Mouse (Mus musculus) megakaryocyte, embryonic 14.5 days (primary cell): Measurements from ENCODE around the gene Gm42417. TPM values are rescaled to one million over a fixed set of nuclear protein-coding genes. Genes with fewer than 3 reads are reported as not detected.
A peak's percentile ranks its signal among the peaks of the same experiment; 100 is the strongest.
"Not testable (repeated sequence)": the region's sequence is repeated elsewhere in the genome, so short reads cannot be mapped to it uniquely, and the experiment has no call there.

Source experiments
- H3K27me3 ChIP-seq: replicated peaks from 2 replicates; pipeline ENCODE3; 2012; ENCODE audit warnings: inconsistent platforms
- H3K36me3 ChIP-seq: replicated peaks from 2 replicates; pipeline ENCODE3; 2012; ENCODE audit warnings: low read length, inconsistent platforms, mixed read lengths
- H3K4me1 ChIP-seq: 2 replicates; pipeline ENCODE4 v1.6.1; 2012; ENCODE audit warnings: inconsistent platforms
- H3K4me3 ChIP-seq: replicated peaks from 2 replicates; pipeline ENCODE3; 2012; ENCODE audit warnings: moderate library complexity, mild to moderate bottlenecking, inconsistent platforms
- H3K9me3 ChIP-seq: 2 replicates; pipeline ENCODE4 v1.6.1; 2012; ENCODE audit warnings: inconsistent platforms
- FLI1 ChIP-seq: IDR thresholded peaks from 2 replicates; pipeline ENCODE4 v1.6.1; 2012; ENCODE audit warnings: low read length, inconsistent platforms, mixed read lengths
- GATA1 ChIP-seq: IDR thresholded peaks from 3 replicates; pipeline ENCODE4 v1.6.1; 2012; ENCODE audit warnings: mixed read lengths, low read length, inconsistent platforms, borderline replicate concordance
- polyA plus RNA-seq: library from polyadenylated mRNA; stranded (reverse); fragments of >175 nt; gene quantifications from 2 replicates; pipeline ENCODE4 v1.2.3, GENCODE M21; 2012; ENCODE audit warnings: low replicate concordance; ENCODE audit not compliant: insufficient read depth

The Gm42417 gene
- polyA plus RNA-seq, 1 experiment, result not detected

GRCm38 (mm10) chr1:36547981-36548598 is 8.9 kb upstream of the Gm42417 start:
- Histone ChIP-seq H3K27me3 (peaks cover 41% of the 10 kb centered on the region), H3K36me3 (peaks cover 42% of the 10 kb centered on the region), H3K9me3 (no peaks in the 10 kb centered on the region), H3K4me3 (no peak overlapping the region), H3K4me1 (peaks cover 25% of the 10 kb centered on the region)
- no peak for TF ChIP-seq GATA1
- no peak for TF ChIP-seq FLI1

GRCm38 (mm10) chr1:36546888-36547471 is 7.8 kb upstream of the Gm42417 start, which contains the start of gene Ankrd39:
Ankrd39 (minus strand) TSS chr1:36547445.
- Histone ChIP-seq H3K27me3 (peaks cover 30% of the 10 kb centered on the region), H3K4me1 (peaks cover 20% of the 10 kb centered on the region), H3K36me3 (peaks cover 42% of the 10 kb centered on the region), H3K9me3 (no peaks in the 10 kb centered on the region), H3K4me3 (peak within 1 kb of the TSS; percentile 98)
- TF ChIP-seq GATA1, result no peak
- no peak for TF ChIP-seq FLI1

DNA sequence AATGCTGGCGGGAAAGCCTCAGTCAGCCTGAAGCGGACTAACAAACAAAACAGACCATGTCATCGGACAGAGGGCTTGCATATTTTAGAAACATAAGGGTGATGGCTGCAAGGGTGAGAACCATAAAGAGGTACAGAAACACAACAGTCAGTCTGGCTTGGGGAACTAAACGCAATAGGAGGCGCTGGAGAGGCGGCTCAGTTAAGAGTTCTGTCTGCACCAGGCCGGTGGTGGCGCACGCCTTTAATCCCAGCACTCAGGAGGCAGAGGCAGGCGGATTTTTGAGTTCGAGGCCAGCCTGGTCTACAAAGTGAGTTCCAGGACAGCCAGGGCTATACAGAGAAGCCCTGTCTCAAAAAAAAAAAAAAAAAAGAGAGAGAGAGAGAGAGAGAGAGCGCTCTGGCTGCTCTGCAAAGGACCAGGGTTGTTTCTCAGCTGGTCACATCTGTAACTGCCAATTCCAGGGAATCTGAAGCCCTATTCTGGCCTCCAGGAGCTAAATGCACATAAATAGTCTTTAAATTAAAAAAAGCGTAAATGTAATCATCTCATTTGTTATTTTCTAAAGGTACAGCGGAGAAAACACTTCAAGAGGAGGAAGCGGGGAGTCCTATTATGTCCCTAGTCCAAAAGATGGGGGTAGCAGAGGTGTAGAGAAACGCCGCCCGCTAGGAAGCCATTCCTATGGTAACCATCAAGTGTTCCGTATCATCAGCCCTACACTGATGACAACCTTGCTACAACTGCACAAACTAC is 6.8 kb upstream of the Gm42417 start:
- Histone ChIP-seq H3K27me3 (peaks cover 24% of the 10 kb centered on the region), H3K36me3 (peaks cover 44% of the 10 kb centered on the region), H3K9me3 (no peaks in the 10 kb centered on the region), H3K4me3 (peak overlapping the region; percentile 98), H3K4me1 (peaks cover 20% of the 10 kb centered on the region)
- no peak for TF ChIP-seq GATA1

DNA sequence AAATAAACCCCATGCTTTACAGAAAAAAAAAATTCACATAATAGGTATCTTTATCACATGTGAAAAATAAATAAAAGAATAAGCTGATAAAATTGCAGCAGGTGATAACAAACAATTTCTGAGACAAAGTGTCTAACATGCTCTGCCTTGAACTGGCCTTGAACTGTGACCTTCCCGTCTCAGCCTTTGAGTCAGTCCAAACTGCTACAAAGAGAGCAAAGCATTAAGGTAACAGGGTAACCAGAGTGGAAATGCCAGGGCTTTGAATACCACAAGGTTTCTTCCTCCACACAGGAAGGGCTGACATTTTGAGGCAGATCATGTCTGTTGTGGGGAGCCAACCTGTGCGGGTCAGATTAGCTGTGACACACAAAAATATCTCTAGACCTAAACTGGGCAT is 6.2 kb upstream of the Gm42417 start:
- Histone ChIP-seq H3K36me3 (peaks cover 49% of the 10 kb centered on the region), H3K4me3 (no peak overlapping the region), H3K9me3 (no peaks in the 10 kb centered on the region), H3K27me3 (peaks cover 18% of the 10 kb centered on the region), H3K4me1 (peaks cover 20% of the 10 kb centered on the region)
- TF ChIP-seq FLI1 (no peak), GATA1 (no peak)

- H3K4me1 ChIP-seq, result peaks cover 20% of the 10 kb centered on the region
- peaks cover 62% of the 10 kb centered on the region for H3K36me3 ChIP-seq
- no peak overlapping the region for H3K4me3 ChIP-seq
- TF ChIP-seq GATA1 (no peak), FLI1 (no peak)
- no peaks in the 10 kb centered on the region for H3K27me3 ChIP-seq
- H3K9me3 ChIP-seq, result no peaks in the 10 kb centered on the region
These were observed 3.7 kb upstream of the Gm42417 start for GRCm38 (mm10) chr1:36542925-36543324.

GRCm38 (mm10) chr1:36541844-36542243 is 2.6 kb upstream of the Gm42417 start:
- Histone ChIP-seq H3K36me3 (peaks cover 67% of the 10 kb centered on the region), H3K4me1 (peaks cover 14% of the 10 kb centered on the region), H3K27me3 (no peaks in the 10 kb centered on the region), H3K4me3 (no peak overlapping the region), H3K9me3 (no peaks in the 10 kb centered on the region)
- TF ChIP-seq FLI1 (no peak), GATA1 (no peak)

DNA sequence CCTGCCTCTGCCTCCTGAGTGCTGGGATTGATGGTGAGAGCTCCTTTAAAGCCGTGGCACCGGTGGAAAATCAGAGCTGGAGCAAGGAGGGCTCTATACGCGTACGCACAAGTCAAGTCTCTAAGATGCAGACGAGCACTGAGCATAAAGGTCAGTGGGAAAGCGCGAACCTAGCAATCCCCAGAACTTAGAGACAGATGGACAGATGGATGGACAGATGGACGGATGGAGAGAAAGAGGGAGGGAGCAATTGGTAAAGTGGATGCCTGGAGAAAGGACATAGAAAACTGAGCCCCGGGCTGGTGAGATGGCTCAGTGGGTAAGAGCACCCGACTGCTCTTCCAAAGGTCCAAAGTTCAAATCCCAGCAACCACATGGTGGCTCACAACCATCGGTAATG is 1.6 kb upstream of the Gm42417 start:
- Histone ChIP-seq H3K9me3 (no peaks in the 10 kb centered on the region), H3K36me3 (peaks cover 75% of the 10 kb centered on the region), H3K4me1 (peaks cover 5% of the 10 kb centered on the region), H3K4me3 (no peak overlapping the region), H3K27me3 (no peaks in the 10 kb centered on the region)
- TF ChIP-seq FLI1 (no peak), GATA1 (no peak)

DNA sequence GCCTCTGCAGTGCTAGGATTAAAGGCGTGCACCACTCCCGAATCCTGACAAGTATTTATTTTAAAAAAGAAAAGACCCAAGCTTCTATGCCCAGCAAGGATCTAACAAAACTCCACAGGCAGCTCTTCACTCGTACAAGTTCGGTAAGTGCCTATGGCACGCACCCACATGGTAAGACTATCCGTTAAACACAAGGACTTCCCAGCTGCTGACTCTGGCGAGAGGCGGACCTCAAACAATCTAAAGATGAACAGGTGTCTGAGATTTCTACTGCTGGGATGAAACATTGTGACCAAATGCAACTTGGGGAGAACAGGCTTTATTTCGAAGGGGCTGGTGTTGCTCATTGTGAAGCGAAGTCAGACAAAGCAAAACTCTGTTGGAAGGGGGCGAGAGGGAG is 903 bp upstream of the Gm42417 start:
- H3K27me3 ChIP-seq, result no peaks in the 10 kb centered on the region
- H3K36me3 ChIP-seq, result peaks cover 82% of the 10 kb centered on the region
- no peaks in the 10 kb centered on the region for H3K9me3 ChIP-seq
- TF ChIP-seq FLI1 (no peak), GATA1 (no peak)
- no peaks in the 10 kb centered on the region; the same call in 1 of the 2 replicates for H3K4me1 ChIP-seq
- H3K4me3 ChIP-seq, result no peak overlapping the region

- H3K27me3 ChIP-seq, result no peaks in the 10 kb centered on the region
- H3K4me3 ChIP-seq, result no peak overlapping the region
- peaks cover 89% of the 10 kb centered on the region for H3K36me3 ChIP-seq
- peaks cover 5% of the 10 kb centered on the region; the same call in 1 of the 2 replicates for H3K4me1 ChIP-seq
- TF ChIP-seq FLI1 (no peak), GATA1 (no peak)
- H3K9me3 ChIP-seq, result no peaks in the 10 kb centered on the region
These were observed 502 bp downstream of the Gm42417 start for GRCm38 (mm10) chr1:36538727-36539126.

DNA sequence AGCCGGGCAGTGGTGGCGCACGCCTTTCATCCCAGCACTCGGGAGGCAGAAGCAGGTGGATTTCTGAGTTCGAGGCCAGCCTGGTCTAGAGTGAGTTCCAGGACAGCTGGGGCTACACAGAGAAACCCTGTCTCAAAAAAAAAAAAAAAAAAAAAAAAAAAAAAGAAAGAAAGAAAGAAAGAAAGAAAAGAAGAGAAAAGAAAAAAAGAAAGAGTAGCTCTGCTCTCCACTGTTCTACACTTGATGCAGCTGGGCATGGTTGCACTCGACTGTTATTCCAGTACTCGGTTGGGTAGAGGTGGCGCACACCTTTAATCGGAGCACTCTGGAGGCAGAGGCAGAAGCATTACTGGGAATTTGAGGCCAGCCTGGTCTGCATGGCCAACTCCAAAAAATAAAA is 2.4 kb downstream of the Gm42417 start, which contains the start of gene Ankrd23:
Gene Ankrd23, minus strand, starts transcription at position 101 of the 400 bp plus-strand sequence.
- H3K9me3 ChIP-seq, H3K4me3 ChIP-seq, H3K27me3 ChIP-seq, H3K4me1 ChIP-seq: not testable (repeated sequence)
- H3K36me3 ChIP-seq, result peaks cover 88% of the 10 kb centered on the region
